Mouse (Mus musculus): ENCODE measurements around the gene Ppp4r4.

The Ppp4r4 gene

GRCm38 (mm10) chr12:103532020-103532648 is at the start of gene Ppp4r4:
Ppp4r4 (plus strand) TSS chr12:103532283.
- DNase-seq (ENCODE audit: low read depth, low spot score), result peak; percentile 98

GRCm38 (mm10) chr12:103482781-103483180 is 49.3 kb upstream of the Ppp4r4 start:
- no peak for DNase-seq (ENCODE audit: low read depth, low spot score)

DNA sequence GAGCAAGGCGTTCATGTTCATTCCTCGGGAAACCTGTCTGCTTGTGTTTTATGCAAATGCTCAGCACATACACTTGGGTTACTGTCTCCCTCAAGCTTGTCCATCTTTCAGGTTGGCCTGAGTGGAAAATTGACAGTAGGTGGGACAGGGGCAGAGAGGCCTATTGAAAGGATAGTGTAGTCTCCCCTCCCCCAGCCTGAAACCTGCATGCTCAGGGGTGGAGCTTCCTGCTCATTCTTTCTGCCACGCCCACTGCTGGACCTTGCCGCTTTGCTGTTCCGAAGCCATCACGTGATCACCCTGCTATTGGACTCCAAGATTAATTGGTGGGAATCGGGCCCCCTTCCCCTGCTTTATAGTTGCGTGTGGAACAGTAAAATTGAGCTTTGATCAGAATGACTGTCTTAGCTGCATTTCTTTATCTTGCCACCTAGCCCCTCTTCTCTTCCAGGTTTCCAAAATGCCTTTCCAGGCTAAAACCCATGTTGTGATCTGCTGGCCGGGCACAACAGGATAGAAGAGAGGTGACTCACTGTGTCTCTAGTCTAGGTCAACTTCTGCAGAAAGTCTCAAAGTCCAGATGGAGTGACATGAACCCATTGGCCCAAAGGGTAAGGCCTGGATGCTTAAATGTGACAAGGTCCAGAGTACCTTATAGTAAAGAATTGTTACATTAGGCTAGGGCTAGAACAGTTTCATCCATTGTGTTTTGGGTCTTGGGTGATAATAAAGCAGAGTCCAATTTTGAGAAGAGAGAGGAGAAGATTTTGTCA is 47.7 kb upstream of the Ppp4r4 start:
- peak; percentile 10 for DNase-seq (ENCODE audit: low read depth, low spot score)

GRCm38 (mm10) chr12:103486726-103487125 is 45.4 kb upstream of the Ppp4r4 start:
- no peak for DNase-seq (ENCODE audit: low read depth, low spot score)

DNA sequence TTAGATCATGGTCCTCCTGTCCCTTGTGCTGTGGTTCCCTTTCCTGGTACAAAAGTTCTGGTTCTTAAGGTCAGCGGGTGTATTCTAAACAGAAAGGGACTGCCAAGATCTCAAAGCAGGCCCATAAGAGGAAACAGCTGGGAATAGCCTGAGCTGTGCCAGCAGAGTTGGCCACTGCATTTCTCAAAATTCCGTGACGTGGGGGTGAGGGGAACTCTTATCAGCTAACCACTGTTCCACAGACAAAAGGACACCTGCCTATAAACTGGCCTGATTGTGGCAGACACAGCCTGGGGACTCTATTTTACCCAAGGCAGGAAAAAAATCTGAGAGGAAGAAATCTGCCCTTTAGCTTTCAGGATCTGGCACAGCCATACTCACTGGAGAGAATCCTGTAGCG is 44.8 kb upstream of the Ppp4r4 start:
- no peak for DNase-seq (ENCODE audit: low read depth, low spot score)

GRCm38 (mm10) chr12:103487750-103488149 is 44.3 kb upstream of the Ppp4r4 start:
- DNase-seq (ENCODE audit: low read depth, low spot score), result no peak

- DNase-seq (ENCODE audit: low read depth, low spot score), result no peak
Observed at GRCm38 (mm10) chr12:103491091-103491730, 40.9 kb upstream of the Ppp4r4 start.

DNA sequence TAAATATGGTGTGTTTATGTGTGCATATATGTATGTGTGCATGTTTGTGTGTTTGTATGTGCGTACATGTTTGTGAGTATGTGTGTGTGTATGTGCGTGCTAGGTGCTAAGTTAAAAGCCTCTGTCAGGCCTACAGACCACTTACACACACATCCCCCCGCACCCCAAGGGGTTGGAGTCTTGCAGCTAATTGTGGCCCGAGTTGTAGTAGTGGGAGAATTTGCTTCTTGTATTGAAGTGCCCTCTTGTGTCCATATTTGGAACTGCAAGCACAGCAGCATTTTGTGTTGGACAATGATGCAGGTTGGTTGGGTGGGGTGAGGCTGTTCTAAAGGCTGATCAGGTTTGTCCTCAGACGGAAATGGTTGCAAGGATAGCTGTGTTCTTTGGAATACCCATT is 39.3 kb upstream of the Ppp4r4 start:
- peak; percentile 86 for DNase-seq (ENCODE audit: low read depth, low spot score)

DNA sequence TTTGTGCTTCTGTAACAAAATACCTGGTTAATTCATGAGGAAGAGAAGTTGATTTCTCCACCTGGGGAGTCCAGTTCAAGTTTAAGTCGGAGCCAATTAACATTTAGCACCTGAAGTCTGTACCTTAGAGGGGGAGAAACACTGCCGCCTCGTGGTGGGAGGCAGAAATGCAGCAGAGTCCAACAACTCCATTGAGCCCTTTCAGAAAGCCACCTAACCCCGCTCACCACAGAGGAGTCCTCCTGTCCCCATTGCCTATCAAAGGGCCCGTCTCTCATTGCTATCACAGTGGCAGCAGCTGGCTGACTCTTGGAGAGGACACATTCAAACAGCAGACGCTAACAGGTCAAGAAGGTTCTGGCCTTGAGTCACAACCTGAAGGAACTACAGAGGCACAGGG is 37.6 kb upstream of the Ppp4r4 start:
- DNase-seq (ENCODE audit: low read depth, low spot score), result peak; percentile 73

DNA sequence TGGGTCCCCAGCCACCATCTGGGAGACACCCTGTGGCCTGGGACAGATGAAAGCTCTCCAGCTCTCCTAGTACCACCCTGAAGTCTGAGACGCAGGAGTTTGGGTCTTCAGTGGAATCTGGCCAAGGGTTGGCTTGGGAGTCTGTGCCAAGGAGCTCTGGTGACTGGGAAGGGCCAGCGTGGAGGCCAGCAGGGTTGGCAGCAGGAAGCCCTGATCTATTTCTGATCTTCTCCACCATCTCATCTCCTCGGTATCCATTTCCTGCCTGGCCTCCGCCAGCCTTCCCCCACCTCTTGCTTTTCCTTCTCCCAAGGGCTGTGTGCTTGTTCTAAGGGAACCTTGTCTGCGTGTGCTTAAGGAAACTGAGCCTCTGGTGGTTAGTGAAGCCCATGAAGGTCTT is 33.3 kb upstream of the Ppp4r4 start:
- DNase-seq (ENCODE audit: low read depth, low spot score), result no peak

- DNase-seq (ENCODE audit: low read depth, low spot score), result no peak
Observed at GRCm38 (mm10) chr12:103499261-103499660, 32.8 kb upstream of the Ppp4r4 start.

- DNase-seq (ENCODE audit: low read depth, low spot score), result no peak
Observed at GRCm38 (mm10) chr12:103503300-103503699, 28.8 kb upstream of the Ppp4r4 start.

DNA sequence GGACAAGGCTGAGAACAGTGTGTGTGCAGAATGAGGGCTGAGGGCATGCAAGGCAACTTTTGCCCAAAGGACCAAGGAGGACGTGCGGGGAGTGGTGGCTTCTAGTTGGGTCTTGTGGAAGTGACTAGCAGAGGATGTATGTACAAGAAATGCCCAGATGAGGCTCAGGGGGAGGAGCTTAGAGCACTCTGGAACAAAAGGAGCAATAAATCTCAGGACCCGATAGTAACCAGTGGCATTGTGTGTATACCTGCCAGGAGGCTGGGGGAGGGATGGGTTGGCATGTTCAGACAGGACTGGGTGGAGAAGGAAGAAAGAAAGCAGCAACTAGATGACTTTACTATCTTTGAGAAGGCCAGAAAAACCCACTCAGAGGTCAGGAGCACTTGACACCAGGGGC is 27.7 kb upstream of the Ppp4r4 start:
- DNase-seq (ENCODE audit: low read depth, low spot score), result no peak

- no peak for DNase-seq (ENCODE audit: low read depth, low spot score)
Observed at GRCm38 (mm10) chr12:103508346-103508745, 23.7 kb upstream of the Ppp4r4 start.

DNA sequence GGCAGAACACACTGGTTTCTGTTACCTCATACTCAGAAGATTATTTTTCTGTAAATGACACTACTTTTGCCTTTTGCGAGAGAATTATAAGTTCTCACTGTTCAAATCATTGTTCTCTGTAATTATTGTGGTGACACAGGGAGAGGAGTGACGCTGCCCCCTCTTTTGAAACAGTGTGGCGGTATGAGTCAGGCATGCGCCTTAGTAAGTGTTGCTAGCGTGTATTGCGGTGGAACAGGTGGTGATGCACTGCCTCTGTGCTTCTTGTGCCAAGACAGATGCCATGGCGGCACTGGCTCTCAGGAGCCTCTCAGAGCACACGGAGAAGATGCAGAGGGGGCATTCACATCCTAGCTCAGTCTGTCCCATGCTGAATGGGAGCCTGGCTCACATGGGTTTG is 22.2 kb upstream of the Ppp4r4 start:
- DNase-seq (ENCODE audit: low read depth, low spot score), result no peak

- DNase-seq (ENCODE audit: low read depth, low spot score), result peak; percentile 45
Observed at GRCm38 (mm10) chr12:103511586-103511985, 20.5 kb upstream of the Ppp4r4 start.

GRCm38 (mm10) chr12:103513039-103513438 is 19.0 kb upstream of the Ppp4r4 start:
- DNase-seq (ENCODE audit: low read depth, low spot score), result no peak

GRCm38 (mm10) chr12:103513451-103513871 is 18.6 kb upstream of the Ppp4r4 start:
- DNase-seq (ENCODE audit: low read depth, low spot score), result no peak

DNA sequence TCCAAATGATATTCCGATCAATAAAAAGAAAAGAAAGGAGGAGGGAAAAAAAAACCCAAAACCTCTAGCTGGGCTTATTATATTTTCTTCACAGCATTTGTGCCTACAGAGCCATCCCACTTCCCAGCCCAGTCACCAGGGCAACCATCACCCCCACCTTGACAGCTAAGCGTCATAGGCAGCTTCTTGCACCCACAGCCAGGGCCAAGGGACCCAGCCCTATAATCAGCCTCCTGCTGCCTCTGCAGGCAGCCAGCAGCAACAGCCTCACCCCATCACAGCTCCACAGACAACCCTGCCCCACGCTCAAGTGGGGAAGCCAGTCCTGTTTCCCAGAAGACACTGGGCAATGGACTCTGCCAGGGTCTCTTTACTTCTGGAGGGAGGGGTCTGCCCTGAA is 17.7 kb upstream of the Ppp4r4 start:
- DNase-seq (ENCODE audit: low read depth, low spot score), result no peak

DNA sequence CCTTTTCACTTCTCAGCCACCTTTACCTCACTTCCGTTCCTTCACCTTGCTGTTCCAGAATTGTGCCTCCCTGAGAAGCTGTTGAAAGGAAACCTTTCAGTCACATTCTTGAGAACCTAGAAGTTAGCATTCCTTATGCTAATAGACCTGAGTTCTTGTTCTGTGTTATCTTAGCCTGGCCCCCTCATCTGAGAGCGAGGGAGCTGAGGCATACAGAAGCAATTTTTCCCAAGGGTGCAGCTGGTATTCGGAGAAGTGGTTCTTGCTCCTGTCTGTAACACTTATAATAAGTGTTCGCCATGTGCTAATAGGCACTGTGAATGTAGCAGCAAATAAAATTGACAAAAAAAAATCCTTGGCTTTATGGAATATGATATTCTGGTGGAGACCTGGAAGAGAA is 16.4 kb upstream of the Ppp4r4 start:
- no peak for DNase-seq (ENCODE audit: low read depth, low spot score)

GRCm38 (mm10) chr12:103518640-103519039 is 13.4 kb upstream of the Ppp4r4 start:
- no peak for DNase-seq (ENCODE audit: low read depth, low spot score)

DNA sequence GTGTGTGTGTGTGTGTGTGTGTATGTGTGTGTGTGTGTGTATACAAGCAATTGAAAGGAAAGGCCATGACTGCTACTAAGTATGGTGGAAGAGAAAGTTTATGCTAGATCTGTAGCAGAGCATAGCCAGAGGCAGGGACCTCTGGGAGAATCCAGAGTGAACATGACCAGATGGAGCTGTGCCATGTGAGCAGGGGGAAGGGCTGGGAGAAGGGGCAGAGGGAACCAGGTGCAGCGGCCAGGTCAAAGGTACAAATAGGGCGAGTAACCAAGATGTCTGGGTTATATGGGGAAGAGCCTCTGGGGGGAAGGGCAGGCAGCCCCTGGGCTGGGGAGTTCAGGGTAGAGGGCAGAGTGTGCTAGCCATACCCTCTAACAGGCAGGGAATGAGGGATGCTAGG is 1.5 kb upstream of the Ppp4r4 start:
- DNase-seq (ENCODE audit: low read depth, low spot score), result no peak

Measured in ZHBTc4 (cell line).